Mouse (Mus musculus) cerebellum, postnatal 14 days (tissue): ENCODE measurements around the gene Mrps16.
A peak's percentile ranks its signal among the peaks of the same experiment; 100 is the strongest.

Experiments used
- DNase-seq, 2 experiments: peaks; one replicate each; pipeline ENCODE4 v3.0.0; 2021; ENCODE audit warnings: mixed read lengths in 2 of 2

Mrps16 gene

DNA sequence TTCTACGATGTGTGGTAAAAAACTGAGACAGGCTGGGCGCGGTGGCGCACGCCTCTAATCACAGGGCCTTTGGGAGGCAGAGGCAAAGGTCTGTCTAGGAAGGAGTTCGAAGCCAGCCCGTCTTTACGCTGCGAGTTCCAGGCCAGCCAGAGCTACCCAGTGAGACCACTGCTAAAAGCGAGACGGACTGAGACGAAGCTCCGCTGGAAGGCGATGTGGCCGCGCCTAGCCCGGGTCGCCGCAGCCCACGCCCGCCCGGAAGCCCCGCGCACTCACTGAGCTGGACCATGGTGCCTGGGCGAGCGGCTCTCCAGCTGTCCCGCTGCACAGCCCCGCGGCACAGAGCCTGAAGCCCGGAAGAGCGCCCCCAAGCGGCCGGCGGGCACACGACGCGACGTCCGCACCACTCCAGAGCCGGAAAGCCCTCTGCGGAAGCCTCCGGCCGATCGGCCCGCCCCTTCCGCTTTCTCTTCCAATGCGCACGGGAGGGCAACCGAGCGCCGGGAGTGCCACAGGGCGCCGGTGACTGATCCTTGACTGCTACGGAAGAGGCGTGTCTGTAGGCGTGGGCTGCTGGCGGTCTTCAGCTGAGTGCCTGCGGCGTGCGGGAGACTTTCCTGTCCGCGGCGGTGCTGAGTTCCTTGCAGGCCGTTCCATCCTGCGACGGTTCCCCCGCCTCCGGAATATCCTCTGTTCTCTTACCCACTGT lies at the start of gene Mrps16:
TSS of gene Mrps16 (minus strand) at position 430 of the 709 bp plus-strand sequence.
- DNase-seq = peak; percentile 95 to 96

DNA sequence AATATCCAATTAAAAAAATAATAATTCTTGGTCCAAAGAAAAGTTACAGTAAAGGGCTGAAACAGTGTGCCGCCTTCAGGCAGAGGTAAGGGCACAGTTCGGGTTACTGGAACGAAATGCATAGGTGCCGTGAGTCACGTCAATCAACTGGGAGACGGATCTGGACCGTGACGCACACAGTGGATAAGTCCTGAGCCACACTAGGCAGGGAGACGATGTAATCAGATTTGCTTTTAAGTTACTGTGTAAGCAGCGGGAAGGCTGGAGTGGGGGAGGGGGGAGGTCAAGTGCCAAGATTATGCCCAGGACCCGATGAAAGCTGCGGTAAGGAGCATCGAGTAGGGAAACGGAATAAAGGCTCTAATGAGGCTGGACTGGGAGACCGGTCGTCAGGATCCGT lies 48.8 kb upstream of the Mrps16 start:
- no peak for DNase-seq

DNA sequence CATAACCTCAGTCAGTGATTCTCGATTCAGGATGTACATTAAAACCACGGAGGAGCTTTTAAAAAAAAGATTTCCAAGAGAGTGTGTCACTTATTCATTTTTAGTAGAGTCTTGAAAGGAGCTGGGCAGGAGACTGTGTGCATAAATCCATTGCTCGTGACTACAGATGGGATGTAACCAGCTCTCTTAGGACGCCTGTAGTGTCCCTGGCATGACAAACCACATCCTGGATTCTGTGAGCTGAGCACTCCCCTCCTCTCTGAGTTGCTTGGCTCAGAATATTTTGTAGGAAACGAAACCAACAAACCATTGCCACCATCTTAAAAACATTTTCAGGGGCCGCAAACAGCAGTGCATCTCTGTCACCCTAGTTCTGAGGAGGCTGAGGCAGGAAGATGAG lies 43.5 kb upstream of the Mrps16 start:
- DNase-seq = peak; percentile 45 to 57

DNA sequence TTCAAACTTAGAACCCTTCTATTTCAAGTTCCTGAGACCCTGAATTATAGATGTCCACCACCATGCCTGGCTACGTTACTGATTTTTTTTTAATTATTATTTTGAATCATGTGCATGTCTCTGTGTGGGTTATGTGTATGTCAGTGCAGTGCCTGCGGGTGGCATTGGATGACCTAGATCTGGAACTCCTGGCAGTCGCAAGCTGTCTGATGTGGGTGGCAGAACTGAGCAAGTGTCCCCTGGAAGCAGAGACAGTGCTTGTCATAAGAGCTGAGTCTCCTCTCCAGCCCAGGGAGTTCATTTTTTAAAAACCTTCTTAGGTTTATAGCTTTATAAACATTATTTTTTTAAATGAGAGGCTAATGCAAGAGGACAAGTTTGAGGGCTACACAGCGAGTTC lies 39.0 kb upstream of the Mrps16 start:
- DNase-seq = peak in 1 of 2 experiments; percentile 16

DNA sequence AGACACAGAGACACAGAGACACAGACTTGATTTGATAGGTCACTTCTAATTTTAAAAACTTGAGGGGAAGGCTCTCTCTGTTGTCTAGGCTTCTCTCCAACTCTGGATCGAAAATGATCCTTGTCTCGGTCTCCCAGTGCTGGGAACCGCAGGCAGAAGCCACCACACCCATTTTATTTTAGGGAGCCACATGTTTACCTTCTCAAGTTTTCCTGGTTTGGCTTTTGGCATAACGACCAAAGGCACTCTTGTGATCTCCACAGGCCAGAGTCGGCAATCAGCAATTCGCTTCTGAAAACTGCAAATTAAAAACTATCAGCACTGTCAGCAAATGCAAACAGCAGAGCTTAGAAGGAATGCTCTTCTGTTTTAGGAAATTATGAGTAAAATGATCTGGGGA lies 38.3 kb upstream of the Mrps16 start:
- DNase-seq = no peak

DNA sequence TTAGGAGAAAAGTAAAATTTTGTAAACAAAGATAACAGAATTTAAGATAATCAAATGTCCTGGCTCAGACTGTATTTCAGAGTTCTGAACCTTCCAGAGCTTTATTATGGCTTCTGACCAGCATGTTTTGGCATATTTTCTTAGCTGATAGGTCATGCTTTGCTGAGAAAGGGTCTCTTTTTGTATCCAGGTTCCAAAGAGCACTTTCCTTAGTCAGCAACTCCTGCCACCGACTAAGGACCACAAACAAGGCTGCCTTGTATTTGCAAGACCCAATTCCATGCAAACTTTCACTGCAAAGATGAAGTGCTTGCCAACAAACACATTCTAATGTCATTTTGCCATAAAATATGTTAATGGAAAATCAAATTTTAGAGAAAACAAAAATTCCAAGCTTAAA lies 36.4 kb upstream of the Mrps16 start:
- no peak for DNase-seq

DNA sequence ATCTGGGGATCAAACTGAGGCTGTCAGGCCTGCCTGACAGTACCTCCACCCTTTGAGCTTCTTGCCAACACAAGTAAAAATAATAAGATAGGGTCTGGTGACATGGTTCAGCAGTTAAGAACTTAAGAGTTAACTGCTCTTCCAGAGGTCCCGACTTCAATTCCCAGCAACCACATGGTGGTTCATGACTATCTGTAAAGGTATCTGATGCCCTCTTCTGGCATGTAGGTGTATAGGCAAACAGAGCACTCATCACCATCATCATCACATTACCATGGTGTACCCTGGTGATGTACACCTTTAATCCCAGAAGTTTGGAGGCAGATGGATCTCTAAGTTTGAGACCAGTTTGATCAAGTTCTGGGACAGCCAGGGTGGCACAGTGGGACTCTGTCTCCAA lies 35.2 kb upstream of the Mrps16 start:
- no peak for DNase-seq

DNA sequence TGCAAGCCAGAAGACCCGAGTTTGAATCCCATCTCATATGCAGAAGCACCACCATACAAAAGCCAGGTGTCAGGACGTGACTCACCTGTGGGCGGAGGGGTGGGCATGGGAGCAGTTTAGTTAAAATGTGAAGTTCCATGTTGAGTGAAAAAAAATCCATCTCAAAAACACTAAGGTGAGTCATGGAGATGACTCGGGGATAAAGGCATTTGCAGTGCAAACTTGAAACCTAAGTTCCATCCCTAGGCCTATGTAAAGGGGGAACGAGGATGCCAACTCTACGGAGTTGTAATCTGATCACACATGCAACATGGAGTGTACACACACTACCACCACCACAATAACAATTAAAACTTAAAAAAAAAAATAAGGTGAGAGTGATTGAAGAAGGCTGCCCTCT lies 29.6 kb upstream of the Mrps16 start:
- DNase-seq = no peak

DNA sequence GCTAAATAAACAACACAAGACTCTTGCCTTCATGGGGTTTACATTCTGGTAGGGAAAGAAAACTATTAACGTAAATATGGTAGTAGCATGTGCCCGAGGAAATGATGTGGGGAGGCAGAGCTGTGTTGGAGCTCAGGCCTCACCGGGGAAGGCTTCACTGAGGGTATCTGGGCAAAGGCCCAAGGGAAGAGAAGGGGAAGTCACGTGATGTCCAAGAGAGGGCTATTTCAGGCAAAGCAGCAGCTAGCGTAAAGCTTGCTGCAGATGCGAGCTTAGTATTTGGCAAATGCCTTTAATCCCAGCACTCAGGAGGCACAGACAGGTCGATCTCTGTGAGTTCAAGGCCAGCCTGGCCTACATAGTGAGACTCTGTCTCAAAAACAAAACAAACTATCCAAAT lies 28.8 kb upstream of the Mrps16 start:
- DNase-seq = no peak

DNA sequence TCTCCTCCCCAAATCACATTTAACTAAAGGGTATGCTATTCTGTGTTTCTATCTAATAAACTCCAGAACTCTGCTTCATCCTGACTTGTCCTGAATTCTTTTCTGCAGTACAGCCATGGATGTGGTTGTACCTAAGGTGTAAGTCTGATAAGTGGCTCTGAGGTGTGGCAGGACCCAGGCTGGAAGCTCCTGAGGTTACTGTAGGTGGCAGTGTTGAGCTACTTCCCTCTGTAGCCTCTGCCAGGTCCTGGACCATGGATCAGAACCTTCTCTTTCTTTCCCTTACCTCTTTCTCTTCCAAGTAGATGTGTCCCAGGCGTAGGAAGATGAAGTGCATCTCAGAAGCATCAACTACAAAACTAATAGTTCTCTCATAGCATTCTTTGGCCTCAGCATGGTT lies 6.6 kb upstream of the Mrps16 start:
- peak; percentile 56 to 64 for DNase-seq

DNA sequence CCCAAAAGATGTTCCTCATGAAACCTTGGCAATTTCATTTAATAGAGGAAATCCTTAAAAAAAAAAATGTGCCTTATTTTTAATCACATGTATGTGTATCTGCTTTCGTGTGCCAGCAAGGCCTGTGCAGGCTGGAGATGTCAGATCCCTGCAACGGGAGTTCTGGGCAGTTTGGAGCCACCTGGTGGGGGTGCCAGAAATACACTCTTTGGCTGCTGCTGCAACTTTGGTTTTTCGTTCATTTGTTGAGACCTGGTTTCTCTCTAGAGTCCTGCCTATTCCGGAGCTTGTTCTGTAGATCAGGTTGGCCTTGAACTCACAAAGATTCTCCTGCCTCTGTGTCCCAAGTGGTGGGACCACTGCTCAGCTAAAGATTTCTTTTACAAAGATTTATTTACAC lies 5.4 kb upstream of the Mrps16 start:
- peak in 1 of 2 experiments; percentile 40 for DNase-seq

DNA sequence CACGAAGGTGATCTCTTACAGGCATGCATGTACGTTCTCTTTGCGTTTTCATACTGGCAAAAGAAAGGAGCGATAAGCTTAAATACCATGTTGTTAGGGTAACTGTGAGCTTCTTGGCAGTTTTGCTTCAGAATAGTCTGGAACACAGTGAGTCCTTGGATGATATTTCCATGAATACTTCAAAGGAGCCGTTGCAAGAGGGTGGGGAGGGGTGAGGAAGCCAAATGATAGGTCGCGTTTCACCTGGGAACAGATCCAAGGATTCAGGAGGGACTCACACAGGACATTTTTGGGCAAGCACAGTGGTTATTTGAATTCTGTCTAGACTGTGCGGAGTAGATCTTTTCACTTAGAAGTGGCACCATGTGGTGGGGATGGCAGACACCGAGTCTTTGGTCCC lies 3.8 kb upstream of the Mrps16 start:
- no peak for DNase-seq

DNA sequence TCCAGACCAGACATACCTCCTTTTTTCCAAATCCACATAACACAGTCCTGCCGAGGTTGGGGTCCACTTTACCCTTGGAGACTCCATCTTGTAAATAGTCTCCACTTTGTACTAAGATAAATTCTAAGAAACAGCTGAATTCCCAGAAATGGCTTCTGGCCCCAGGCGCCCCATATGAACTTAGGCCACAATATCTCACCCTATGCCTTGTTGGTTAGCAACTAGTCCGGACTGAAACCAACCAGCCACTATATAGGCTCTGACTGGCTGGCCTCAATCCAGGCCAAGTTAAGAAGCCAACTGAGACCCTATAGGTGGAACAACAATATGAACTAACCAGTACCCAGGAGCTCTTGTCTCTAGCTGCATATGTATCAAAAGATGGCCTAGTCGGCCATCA lies 1.1 kb downstream of the Mrps16 start:
- peak; percentile 29 to 31 for DNase-seq

DNA sequence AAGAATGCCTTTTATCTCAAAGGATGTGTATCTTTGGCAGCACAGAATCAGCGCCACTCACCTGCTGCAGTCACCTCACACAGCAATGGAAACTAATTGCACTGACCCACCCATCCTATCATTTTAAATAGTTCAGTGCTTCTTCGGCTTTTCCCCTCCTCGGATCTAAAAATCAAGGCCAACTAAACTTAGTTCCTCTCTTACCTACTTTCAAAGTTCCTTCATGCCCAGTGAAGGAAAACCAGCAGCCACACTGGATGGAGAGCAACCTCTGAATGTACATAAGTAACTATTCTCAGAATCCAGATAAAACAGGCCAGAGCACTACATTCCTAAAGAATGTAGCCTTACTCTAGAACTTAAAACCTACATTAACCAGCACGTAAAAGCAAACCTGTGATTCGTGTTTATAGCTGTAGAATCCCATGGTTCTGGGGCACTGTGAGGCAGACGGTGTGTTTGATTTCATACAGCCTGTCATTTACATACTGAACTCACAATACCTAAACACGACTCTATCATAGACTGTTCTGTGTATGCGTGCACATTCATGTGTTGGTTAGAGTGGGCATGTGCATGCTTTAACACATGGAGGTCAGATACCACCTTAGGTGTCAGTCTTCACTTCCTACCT lies 3.9 kb downstream of the Mrps16 start:
- no peak for DNase-seq

DNA sequence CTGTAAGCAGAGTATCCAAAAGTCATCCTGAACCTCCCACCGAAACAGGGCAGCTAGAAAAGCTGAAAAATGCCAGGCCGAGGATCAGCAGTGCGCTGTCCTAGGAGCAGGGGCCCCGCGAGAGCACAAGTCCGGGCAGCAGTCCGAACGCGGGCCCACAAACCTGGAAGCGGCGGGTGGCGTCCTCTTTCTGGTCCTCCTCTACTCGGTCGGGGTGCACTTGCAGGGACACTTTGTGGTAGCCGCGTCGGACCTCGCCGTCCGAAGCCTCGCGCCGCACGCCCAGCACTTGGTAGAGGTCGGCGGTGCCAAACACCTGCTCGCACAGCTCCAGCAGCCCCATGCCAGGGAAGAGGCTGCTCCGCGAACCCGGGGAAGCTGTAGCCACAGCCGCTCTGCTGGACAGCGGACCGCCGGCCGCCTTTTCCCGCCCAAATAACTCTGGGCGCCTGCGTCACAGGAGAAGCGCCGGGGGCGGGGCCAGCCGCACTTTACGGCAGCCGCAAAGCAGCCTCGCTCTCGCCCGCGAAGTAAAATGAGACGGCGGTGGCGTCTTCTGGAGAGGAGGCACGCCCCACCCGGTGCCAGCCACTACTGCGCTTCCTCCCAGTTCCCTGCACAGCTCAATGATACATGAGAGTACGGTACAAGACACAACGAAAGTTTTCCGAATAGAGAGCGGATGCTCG lies 4.8 kb downstream of the Mrps16 start, which contains the start of gene Dnajc9:
TSS of gene Dnajc9 (minus strand) at position 470 of the 689 bp plus-strand sequence.
- DNase-seq = peak; percentile 97

DNA sequence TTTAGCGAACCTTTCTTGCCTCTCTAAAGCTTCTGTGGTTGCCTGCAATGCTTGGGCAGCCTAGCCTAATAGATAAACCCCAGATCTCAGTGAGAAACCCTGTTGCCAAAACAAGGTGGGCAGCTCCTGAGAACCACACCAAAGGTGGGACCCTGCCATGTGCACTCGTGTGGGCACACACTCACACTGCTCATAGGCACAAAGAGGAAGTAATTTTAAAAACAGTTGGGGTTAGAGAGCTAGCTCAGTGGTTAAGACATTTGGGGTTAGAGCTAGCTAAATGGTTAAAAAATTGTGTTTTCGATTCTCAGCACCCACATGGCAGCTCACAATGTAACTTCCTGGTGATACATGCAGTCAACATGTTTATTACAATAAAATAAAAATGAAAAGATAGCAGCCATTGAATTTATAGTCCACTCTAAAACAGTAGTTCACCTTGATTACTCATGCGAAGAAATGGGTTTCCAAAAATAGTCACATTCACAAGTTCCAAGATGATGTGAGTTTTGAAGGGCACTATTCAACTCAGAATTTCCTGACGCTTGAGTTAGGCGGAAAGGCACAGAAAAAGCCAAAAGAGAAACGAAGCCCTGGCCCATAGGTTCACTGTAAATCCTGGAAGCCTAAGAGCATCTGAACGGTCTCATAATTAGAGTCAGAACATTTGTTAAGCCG lies 13.5 kb downstream of the Mrps16 start:
- no peak for DNase-seq

DNA sequence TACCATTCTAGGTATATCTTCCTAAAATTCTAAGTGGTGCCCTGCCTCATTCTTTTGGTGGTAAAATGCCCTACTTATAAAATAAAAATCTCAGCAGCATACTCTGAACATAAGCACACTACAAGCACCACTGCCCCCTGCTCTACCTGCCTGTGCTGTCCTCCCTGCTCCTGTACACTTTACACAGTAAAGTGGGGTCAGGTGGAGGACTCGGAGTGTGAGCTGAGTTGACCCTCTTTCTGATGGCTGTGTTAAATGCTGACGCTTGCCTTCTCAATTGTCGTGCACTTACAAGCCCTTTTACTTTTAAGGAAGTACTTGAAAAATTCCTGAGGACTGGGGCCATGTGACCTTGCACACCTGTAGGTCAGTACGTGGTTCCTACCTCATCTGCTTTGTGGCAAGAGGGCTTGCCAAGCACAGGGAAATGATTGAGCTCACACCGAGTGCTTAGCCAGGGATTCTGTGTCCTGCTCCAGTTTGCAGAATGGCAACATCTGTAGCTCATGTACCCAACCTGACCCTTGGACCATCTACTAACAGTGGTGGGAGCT lies 14.3 kb downstream of the Mrps16 start:
- DNase-seq = no peak

DNA sequence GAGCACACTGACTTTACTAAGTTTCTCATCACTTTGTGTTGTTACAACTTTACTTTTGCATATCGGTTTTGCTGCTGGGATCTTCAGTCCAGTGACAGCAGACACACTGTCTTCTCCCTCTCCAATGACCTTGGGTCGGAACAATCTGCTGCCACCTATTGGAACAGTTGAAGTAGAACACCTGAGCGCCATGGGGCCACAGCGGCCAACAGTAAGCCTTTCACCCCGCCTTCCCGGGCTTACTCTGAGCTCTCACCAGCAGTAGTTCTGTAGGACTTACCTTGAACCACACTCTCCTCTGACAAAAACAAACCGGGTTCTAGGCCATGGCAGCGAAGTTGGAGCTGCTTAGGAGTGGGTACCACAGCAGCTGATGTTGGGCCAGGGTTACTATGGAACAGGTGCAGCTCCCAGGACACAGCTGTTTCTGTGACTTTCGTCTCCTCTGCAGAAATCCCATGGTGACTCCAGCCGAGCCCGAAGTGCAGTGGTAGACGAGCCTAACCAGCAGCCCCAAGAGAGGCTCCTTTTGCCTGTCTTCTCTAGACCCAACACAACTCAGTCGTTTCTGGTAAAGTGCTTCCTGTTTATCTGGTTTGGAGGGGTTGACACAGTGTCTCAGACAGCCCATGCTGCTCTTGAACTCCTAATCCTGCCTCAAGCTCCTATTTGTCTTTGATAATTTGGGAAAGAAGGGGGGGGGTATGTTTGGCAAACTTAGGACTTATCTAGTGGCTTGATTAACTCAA lies 14.9 kb downstream of the Mrps16 start:
- peak; percentile 48 to 59 for DNase-seq

DNA sequence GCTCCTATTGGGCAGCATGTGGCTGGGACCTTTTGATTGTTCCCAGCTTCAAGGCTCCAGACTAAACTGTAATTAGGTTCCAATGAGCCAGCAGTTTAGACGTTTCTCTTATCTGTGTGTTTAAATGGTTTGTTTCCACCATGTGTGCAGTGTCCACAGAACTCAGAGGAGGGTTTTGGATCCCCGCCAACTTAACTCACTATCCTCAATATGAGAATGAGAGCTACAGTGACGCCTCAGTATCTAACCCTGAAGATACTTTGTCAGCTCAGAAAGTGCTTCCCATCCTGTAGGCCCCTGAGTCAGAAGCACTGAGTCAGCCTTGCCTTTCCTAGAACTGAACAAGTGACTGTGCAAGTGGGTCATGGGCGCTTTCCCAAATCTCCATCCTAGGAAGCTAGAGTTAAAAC lies 16.3 kb downstream of the Mrps16 start:
- no peak for DNase-seq

DNA sequence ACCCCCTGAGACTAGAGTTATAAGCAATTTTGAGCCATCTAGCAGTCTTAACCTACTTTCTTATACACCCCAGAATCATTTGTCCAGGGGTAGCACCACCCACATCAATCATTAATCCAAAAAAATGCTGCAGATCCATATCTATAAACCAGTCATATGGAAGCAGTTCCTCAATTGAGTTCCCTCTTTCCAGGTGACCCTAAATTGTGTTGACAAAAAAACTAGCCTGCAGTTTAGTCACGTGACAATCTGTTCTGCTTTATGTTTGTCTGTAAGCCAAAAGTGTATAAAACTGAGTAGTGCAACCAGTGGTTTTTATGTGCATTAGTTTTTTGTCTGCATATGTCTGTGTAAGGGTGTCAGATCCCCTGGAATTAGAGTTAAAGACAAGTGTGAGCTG lies 21.6 kb downstream of the Mrps16 start:
- DNase-seq = no peak

DNA sequence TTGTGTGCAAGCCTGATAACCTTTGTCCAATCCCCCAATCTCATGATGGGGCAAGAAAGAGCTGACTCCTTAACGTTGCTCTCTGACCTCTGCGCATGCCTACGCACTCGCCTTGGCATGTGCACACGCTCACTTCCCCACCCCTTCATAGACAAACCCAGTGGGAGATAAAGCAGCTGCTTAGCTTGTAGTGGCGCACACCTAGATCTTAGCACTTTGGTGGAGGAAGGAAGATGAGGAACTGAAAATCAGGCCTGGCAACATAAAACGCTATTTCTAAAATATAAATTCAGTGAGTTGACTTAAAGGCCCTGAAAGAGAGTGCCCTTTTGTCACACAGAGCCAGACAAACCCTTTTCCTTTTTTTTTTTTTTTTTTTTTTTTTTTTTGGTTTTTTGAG lies 22.6 kb downstream of the Mrps16 start:
- DNase-seq = no peak

DNA sequence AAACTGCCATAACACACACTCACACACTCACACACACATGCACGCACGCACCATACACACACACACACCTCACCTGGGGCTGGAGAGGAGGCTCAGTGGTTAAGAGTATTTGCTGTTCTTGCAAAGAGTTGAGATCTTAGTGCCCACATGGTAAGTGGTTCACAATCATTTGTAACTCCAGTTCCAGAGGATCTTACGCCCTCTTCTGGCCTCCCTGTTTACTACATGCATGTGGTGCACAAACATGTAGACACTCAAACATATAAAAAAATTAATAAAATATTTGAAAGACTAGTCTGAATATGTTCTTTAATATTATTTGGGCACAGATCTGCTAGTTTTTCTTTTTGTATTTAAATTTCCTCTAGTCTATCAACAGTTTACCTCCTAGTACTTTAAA lies 25.2 kb downstream of the Mrps16 start:
- DNase-seq = no peak
